Mouse (Mus musculus) telencephalon, adult 2 months (tissue): ENCODE measurements at regions not wholly inside any gene's neighbourhood (a gene's known extent, or its start where the extent isn't known, plus 50 kb on each side); places are given as distances from the start of the nearest gene placed in this dataset.

Experiments
- DNase-seq: peaks from one replicate; pipeline ENCODE4 v3.0.0-alpha.2; 2011; ENCODE audit warnings: low read depth, low spot score

- no peak for DNase-seq
Observed at GRCm38 (mm10) chr4:34105251-34105650, 55.3 kb upstream of the Spaca1 start.

- DNase-seq = no peak
Observed at GRCm38 (mm10) chr4:34114323-34114722, 64.3 kb upstream of the Spaca1 start.

DNA sequence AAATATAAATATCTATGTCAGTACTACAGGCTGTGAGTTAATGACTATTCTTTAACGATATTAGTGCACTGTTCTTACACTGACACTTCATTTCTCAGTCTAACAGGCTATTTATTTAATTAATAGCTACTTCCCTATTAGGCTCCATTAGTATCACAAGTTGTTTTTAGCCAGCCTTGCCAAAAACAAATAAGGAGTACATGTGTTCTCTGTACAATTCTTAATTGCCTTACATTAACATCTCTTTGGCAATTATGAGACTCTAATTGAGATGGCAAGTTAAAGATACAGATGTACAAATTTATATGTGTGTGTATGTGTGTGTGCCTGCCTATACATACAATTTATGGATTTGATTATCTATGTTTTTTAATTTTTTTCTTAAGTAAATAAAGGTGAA, 67.1 kb upstream of the Spaca1 start:
- DNase-seq = no peak

GRCm38 (mm10) chr4:34122959-34123520, 73.0 kb upstream of the Spaca1 start:
- DNase-seq = peak; percentile 50

DNA sequence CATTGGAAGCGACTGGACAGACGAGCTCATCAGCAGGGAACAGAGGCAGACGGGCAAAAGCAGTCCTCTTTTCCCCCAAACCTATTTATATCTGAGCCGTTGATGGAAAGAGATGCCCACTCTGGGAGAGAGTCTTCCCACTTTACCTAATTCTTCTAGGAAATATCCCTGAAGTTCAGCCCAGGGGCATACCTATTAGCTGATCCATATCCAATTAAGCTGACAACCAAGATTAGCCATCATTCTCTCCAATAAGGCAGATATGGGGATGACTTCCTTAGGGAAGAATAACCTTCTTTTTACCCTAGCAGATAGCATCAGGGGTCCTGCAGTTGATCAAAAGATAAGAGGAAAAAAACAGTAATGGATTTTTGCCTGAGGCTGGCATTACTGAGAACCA, 78.2 kb upstream of the Spaca1 start:
- no peak for DNase-seq

DNA sequence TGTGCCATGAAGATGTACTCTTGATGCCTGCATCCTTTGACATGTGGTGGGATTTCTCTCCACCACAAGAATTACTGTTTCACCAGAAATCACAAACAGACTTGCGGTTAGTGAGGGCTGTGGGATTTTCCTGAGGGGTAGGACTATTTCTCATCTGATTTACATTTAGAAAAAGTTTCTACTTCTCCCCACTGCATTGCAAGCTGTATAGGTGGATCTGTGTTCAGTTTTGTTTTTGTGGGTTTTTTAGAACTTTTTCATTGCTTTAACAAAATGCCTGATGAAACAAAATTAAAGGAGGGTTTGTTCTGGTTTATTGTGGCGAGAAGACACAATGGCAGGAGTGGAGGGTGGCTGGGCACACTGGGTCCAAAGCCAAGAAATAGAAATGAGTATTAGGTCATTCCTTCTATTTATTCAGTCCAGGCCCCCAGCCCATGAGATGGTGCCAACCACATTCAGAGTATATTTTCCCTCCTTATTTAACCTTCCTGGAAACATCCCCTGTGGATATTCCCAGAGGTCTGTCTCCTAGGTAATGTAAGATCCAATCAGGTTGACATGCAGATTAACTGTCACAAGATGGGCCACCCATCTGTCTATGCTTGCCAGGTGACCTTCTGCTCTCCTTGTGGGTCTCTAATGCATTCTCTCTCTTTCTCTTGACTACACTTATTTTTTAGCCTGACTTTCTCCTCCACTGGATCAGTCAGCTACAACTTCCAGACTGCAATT, 96.3 kb upstream of the Spaca1 start:
- DNase-seq = no peak

DNA sequence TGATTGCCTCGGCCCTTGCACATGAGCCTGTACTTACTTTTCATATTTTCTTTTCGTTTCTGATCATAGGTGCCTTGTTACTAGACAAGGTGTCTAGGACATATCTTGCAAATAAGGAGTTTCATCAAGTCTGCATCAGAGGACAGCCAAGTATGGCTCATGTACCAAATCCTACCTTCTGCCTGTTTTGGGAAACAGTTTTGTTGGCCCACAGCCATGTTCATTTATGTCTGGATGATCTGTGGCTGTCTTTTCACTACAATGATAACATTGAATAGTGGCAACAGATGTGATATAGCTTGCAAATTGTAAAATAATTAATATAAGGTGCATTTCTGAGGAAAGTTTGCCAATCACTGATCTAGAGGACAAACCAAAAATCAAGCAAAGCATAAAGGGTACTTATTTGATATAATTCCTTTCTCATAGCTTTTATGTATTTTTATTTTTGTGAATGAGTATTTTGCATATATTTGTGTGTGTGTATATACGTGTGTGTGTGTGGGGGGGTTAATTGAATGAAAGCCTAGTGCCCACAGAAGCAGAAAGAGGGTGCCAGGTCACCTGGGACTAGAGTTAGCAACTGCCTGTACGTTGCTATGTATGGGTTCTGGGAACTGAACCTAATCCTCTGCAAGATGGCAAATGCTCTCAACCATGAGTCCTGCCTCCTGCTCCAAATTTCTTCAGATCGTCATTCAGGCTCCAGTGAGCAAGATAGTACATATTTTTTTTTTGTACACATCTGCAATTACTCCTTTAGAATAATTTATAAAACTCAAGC, 99.2 kb upstream of the Spaca1 start:
- DNase-seq = no peak

DNA sequence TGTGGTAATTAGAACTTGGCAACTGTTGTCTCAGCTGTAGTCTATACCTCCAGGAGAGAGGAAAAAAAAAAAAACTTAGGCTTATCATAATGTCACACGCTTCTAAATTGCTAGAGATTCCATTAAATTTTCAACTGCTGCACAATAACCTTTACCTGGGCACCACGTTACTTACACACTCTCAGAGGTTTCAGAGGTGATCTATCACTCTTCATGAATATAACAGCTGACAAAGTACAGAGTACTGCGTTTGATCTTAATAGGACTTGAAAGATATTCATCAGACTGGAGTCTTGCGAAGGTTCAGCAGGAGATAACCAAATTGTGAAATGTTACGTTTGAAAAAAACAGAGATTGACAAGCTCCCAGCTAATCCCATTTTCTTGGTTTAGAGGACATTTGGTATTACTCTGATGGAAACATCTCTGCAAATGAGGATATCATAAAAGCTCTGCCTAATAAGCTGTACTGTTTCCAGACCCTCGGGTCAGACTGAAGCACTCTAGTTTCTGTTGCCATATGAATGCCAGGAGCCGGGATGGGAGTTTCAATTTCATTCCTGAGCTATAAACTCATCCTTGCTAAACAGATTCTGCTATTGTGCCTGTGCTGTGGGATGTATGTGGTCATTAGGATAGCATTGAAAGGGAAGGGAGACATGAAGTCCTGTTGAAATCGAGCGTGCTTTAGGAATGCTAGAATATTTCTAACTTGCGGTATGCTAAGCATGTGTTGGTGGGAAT, 101.8 kb upstream of the Spaca1 start:
- no peak for DNase-seq

DNA sequence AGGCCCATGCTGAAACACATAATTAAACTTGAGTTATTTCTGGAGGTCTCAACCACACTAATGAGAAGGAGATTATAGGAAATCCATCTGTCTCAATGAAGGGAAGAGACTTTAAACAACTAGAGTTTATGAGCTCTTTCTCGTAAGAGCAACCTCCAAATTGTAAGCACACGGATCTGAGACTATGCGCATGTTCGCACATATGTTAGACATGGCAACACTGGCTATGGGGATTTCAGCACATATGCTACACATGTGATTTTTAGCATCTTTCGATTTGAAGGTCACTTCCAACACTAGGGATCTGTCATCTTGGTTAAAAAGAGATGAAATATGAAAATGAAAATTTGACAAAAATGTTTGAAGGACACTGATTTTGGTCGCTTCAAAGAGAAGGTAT, 105.5 kb upstream of the Spaca1 start:
- no peak for DNase-seq

DNA sequence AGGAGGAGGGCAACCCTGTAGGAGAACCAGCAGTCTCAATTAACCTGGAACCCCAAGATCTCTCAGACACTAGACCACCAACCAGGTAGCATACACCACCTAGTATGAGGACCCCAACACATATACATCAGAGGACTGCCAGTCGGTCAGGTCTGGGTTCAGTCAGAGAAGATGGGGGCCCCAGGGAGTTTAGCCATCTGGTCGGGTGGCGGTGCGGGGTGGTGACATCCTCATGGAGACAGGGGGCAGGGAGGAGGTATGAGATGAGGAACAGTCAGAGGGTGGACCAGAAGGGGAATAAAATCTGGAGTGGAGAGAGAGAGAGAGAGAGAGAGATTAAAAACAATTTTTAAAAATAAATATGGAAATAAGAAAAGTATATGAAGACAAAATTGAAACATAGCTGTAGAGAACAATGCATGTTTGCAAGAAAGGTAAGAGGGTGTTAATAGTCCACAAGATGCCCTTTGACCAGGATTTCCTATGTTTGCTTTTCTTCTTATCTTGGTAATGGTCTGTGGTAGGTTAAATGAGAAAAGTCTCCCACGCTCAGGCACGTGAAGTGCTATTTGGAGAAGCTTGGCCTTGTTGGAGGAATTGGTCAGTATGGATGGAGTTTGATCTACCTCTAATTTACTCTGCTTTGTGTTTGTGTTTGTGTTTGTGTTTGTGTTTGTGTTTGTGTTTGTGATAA, 108.0 kb upstream of the Spaca1 start:
- DNase-seq = no peak

DNA sequence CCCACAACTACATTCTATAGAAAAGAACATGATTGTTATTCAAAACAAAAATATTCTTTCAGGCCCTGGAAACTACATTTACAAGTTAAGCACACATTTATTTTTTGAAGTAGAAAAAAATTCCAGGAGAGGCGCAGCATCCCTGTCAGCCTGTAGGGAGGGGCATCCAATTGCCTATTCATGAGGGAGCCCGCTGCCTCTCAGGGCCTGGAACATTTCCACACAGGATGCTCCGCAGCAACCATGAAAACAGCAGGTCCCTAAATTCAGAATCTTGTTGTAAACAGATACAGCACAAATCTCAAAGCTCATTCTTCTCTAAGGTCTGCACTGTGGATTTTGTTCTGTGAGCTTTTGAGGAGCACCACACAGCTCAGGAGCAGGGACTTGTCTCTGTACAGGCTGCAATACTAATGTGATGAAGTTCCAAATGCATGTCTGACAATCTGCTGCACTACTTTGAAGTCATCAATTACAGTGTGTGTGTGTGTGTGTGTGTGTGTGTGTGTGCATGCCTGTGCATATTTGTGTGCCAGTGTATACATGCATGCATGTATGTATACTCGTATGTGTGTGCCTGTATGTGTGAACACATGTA, 121.4 kb upstream of the Spaca1 start:
- DNase-seq = peak; percentile 40

DNA sequence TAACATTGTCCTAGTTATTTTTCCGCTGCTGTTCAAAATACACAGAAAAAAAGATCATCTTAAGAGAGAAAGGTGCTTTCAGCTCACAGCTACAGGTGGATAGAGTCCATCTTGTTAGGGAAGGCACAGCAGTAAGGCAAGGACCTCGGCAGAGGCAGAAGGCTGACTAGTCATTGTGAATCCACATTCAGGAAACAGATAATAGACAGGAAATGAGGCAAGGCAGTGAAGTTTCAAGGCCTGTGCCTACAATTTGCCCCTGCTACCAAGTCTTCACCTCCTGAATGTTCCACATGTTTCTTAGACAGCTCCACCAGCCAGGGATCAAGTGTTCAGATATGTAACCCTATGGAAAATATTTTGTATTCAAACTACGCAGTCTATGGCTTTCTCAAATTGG, 122.0 kb upstream of the Spaca1 start:
- DNase-seq = no peak

- DNase-seq = no peak
Observed at GRCm38 (mm10) chr4:34177421-34177820, 127.4 kb upstream of the Spaca1 start.

DNA sequence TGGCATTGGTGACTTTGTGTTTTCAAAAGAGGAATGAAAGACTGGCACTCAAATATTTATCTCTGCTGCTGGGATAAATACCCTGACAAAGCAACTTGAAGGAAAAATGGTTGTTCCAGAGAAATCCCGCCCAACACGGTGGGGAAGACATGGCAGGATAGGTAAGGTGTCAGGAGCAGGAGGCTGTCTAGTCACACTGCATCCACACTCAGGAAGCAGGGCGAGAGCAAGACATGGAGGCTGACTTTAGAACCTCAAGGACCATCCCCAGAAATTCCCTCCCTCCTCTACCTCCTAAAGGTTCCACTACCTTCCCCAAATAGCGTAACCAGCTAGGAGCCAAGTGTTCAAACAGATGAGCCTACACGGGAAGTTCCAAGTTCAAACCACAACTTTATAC, 136.5 kb upstream of the Spaca1 start:
- no peak for DNase-seq

DNA sequence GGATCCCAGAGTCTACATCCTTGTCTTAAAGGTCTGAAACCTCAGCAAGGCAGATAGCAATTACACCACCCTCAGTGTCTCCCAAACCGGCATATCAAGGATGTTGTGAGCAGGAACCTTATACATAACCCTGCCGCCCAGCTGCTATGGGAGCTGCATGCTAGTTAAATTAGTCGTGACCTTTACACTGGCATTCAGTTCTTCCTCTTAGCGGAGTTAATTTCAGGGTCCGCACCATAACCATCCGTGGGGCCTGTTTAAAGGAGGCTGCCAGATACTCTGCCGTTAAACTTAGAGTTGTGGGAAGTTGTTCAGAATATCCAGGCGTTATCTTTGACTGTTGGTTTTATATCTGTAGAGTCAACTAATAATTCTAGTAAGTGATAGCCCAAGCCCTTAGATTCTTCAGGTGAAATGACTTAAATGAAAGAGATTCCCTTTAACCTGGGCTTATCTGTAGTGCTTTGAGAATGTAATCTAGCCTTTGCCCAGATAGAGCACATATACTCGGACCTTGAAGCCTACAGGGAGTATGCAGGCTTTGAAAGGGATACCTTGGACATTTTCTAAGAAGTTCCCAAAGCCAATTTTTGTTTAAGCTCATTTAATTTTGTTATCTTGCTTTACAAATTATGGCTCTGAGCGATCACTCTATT, 153.3 kb upstream of the Spaca1 start:
- DNase-seq = no peak

GRCm38 (mm10) chr4:34209179-34209896, 159.3 kb upstream of the Spaca1 start:
- DNase-seq = no peak

DNA sequence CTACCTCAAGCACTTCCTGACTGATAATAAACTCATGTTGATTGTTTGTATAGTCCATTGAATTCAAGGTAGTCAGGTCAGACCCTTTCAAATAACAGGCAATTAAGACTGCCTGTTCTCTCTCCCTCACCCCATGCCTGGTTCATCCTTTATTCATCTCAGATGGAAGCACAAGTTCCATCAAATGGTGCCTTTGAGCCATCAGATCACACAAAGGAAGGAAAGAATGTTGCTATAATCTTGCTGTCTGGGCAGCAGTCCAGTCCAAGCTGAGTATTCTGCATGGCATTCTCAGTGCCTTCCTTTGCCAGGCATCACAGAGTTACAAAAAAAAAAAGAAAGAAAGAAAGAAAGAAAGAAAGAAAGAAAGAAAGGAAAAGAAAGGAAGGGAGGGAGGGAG, 163.7 kb upstream of the Spaca1 start:
- no peak for DNase-seq

GRCm38 (mm10) chr4:34214346-34214745, 164.4 kb upstream of the Spaca1 start:
- no peak for DNase-seq

GRCm38 (mm10) chr4:34221915-34222314, 171.9 kb upstream of the Spaca1 start:
- no peak for DNase-seq
